Mouse (Mus musculus) kidney, adult 8-10 months (tissue): ENCODE measurements around the gene Rnf214.
"Not testable (repeated sequence)": the region's sequence is repeated elsewhere in the genome, so short reads cannot be mapped to it uniquely, and the experiment has no call there.

ENCODE experiments used
- DNase-seq, 2 experiments: peaks; one replicate each; pipeline ENCODE4 v3.0.0; 2022

Rnf214 gene

DNA sequence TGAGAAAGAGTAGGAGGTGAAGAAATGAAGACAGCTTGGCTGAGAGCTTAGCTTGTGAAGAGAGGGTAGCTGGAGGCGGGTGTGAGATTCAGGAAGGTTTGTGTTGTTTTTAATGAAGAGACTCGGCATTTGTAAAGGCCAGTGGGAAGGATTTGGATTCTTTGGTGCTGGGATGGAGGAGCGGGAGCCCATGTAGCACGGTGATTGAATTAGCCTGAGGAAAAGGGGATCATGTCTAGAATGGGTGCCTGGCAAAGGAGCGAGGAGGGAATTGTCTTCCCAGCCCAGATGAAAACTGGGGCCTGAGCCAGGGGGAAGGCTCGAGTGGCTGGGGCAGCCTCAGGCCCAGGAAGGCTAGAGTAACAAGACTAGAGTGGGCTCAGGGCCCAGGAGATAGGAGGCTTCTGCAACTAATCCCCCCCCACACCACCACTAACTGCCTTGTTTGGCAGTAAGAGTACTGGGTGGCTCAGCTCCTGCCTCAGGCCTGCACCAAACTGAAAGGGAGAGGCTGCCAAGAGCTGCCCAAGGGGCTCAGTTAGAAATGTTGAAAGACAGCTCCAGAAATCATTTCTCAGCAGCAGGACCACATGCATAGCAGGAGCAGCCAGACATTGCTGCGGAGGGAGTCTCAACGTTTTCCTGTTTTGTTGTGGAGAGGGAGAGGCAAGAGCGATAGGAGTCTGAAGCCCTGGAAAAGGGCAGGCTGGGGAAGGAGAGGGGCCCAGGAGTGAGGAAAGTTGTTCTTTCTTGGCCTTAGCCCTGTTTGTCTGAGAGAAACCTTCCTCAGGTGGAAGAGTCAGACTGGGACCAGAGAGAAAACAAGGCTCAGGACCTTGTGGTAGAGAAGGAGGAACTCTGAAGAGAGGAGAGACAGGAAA lies 56.9 kb downstream of the Rnf214 start:
- no peak for DNase-seq

DNA sequence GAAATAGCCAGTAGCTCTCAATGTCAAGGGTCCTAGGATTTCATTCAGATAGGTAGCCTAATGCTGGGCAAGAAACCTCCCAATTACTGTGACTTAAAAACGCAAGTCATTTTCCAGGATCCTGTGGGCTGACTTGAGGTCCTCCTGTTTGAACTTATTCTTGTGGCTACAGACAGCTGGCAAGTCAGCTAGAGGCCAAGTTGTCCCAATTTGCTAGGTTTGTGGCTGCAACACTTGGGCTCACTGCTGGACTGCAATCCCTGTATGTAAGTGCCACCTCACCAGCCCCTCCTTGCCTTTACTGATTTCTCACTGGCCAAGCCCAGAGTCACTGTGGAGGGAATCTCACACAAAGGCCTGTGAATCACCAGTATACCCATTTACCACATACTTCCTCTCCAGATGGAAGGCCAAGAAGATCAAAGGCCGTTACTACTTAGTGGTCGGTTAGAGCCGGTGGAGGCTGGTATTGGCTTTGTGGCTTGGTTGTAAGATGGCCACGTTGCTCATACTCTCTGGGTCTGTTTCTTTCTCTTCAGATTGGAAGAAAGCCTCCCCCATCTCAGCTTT lies 59.7 kb downstream of the Rnf214 start:
- DNase-seq = no peak

DNA sequence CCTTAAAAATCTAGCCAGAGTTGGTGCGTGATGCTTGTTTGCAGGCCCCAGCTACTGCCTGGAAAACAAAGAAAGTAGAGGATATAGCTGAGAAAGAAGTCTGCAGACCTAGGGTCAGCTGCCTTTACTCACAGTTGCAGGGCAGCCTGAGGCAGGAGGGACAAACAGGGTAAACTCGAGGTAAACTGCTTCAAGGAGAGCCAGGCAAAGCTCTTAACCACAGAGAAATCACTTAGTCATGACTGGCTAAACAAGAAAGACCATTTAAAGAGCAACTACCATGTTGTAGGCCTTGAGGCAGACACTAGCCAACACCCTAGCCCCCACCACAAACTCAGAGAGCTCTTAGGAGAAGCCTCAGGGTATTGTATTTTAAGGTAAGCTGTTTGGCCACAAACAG lies 60.5 kb downstream of the Rnf214 start:
- not testable (repeated sequence) for DNase-seq

DNA sequence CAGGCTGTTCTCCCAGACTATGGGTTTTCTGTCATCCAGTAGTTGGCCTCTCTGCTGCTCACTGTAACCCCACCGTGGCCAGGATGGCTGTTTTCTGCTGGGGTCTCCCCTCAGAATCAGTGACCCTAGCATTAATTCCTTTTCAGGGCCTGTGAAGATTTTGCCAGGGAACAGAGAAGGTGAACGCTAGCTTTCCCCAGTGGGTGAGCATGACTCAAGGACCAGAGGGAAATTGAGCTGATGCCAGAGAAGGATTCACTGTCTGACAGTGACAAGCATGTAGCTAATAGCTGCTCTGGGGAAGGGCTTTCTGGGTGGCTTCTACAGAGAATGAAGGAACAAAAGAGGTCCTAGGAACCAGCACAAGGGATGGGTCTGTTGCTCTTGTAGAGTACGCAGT lies 61.2 kb downstream of the Rnf214 start:
- DNase-seq = no peak

DNA sequence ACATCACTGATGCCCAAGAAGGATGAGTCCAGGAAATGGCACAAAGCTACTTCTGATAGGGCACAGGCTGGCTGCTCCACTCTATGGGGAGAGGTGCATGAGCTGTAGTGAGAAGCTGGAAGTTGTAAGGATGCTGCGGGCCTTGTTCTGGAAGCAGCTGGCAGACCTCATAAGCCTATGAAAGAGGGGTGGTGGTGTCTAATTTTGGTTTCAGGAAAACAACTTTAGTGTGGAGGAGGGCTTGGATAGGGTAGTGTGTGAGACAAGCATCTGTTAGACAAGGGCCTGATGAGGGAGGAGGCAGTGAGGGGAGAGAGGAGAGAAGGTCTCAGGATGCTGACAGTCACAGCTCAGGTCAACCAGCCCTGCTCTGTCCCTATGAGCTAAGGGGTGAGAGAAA lies 62.9 kb downstream of the Rnf214 start:
- no peak for DNase-seq

DNA sequence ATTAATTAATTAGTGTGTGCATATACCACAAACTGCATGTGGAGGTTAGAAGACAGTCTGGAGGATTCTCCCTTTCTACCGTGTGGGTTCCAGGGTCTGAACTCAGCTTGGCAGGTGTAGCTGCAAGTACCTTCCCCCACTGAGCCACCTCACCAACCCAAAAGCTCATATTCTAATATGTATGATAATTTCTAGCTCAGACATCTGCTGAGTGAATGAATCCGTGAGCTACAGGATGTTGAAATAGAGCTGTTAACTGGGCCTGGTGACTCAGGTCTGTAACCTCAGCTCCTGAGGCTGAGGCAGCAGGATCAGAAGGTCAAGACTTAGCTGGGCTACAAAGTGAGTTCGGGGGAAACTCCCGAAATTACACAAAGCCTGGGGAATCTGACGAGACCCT lies 63.7 kb downstream of the Rnf214 start:
- DNase-seq = no peak

DNA sequence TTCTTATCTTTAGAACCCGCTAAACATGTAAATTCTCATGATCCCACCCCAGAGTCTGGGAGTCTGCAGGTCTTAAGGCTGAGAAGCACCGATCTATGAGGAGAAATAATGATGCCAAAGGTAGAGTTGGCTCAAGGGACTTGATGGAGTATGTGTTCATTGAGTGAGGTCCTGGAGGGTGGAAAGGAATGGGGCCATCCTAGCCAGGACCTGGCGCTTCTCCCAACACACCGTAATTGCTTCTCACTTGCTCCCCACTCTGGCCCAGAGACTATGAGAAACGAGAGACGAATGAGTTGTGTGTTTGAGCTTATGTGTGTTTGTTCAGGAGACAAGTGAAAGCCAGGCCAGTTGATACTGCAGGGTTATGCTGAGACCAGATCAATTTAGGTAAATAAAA lies 65.3 kb downstream of the Rnf214 start:
- DNase-seq = no peak

DNA sequence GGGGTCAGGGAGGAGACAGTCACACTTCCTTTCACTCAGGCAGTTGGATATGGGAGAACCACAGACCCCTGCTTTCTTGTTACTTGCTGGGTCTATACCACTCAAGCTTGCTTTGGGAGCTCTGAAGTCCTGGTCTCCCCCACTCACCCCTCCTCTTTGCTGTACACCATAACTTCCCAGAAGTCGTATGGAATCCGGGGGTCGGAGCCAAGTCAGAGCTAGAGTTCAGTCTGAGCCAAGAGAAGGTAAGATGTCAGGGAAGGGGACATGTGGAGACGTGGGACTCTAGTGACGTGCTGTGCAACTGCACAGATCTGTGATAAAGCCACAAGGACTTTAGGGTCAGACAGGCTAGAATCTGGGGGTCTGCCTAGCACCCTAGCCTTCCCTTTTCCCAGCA lies 66.4 kb downstream of the Rnf214 start:
- DNase-seq = no peak

DNA sequence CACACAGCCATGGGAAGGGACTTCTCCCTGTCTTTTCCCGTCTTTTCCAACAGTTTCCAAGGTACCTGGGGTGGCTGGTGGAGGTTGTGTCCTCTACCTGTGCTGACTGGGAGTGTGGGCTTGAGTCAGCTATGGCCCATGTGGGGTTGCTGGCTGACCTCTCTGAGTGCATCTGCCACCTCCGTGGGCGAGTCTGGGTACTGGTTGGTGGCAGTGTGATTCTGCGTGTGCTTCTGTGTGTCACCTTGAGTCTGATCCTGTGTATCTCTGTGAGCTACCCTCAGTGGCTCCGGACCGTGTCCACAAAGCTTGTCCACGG lies 66.8 kb downstream of the Rnf214 start:
- DNase-seq = no peak

DNA sequence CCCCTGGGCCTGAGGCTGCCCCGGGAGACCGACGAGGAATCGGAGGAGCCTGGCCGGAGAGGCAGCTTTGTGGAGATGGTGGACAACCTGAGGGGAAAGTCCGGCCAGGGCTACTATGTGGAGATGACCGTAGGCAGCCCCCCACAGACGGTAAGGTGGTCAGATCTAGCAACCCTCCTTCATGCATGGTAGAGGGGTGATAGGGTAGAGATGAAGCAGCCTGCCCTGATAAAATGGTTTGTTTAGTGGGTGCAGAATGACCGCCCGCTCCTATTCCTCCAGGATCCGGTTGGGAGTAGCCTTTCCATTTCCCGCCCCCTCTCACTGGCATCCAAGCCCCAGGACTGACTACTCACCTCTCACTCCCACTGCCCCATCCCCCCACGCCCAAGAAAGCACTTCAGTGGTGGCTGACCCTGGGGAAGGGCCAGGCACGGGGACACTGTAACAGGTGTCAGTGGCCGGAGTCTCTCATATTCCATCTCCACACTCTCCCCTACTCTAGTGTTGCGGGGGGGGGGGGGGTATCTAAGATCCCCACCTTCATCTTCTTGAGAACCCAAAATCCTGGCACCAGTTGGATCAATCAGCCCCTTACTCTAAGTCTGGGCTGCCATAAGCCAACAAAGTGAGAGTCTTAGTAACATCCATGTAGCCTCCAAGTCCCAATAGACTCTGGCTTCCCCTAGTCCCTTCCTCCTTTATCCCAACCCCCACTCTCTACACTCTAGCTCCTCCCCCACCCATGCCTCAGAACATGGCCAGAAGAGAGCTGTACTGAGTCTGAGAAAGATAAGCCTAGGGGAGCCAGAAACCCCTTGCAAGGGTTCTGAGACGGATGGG lies 67.4 kb downstream of the Rnf214 start:
- DNase-seq = peak; percentile 16 to 23

DNA sequence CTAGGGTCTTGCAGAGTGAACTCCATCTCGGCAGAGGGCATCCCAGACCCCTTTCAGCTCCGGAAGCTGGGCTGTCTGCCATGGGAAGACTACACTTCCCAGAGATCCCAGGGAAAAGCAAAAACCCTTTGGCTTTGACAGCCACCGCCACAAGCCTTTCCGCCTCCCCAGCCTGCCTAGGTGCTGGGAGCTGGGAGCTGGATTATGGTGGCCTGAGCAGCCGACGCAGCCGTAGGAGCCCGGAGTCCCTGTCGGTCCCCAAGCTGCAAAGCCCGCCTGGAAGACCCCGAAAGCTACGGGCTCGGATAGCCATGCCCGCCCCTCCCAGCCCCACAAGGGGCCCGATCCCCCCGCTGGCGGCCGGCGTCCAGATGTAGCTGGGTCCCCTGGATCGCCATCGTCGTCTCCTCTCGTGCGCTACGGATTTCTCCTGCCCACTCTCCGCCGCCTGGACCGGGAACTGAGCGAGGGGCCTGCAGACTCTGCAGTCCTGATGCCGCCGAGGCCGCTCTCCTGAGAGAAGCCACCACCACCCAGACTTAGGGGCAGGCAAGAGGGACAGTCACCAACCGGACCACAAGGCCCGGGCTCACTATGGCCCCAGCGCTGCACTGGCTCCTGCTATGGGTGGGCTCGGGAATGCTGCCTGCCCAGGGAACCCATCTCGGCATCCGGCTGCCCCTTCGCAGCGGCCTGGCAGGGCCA lies 68.1 kb downstream of the Rnf214 start, which contains the start of gene Bace1:
Gene Bace1, plus strand, starts transcription at position 147 of the 705 bp plus-strand sequence.
- DNase-seq = peak; percentile 85 to 86

DNA sequence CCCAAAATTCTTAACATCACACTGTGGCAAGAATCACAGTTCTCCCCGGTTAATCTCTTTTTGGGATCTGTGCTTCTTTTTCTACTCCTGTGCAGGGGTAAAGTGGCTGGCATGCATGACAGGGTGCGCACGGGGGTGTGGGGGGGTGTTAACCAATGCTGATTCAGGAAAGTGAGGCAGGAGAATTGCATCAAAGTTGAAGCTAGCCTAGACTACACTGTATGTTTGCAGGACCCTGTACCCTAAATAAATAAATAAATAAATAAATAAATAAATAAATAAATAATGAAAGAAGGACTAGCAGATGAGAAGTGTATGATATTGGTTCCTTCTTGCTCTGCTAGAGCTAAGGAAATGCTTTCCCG lies 68.7 kb downstream of the Rnf214 start:
- no peak for DNase-seq

DNA sequence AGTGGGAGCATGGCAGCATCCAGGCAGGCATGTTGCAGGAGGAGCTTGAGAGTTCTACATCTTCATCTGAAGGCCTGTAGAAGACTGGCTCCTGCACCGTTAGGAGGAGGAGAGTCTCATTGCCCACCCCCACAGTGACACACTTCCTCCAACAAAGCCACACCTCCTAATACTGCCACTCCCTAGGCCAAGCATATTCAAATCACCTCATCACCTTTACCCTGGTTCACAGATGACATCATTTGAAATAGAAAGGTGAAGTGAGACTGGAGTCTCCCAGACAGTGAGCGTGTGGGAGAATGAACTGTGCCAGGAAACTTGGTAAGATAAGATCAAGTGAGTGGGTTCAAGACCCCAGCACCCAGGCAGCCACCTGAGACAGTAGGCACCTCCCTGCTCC lies 73.2 kb downstream of the Rnf214 start:
- DNase-seq = no peak

DNA sequence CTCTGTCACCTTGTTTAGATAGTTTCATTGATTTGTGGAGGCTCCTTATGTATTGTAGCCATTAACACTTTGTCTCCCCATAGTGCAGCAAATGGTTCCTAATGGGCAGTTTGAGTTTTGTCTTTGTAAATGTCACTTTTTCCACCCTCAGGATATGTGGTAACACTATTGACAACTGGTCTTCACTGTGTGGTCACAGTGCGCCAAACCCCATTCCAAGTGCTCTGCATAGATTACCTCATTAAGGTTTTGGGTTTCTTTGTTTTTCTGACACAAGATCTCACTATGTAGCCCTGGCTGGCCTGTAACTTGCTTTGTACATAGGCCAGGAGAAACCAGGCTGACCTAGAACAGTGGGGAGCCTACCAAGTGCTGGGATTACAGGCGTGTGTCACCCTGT lies 73.8 kb downstream of the Rnf214 start:
- no peak for DNase-seq

DNA sequence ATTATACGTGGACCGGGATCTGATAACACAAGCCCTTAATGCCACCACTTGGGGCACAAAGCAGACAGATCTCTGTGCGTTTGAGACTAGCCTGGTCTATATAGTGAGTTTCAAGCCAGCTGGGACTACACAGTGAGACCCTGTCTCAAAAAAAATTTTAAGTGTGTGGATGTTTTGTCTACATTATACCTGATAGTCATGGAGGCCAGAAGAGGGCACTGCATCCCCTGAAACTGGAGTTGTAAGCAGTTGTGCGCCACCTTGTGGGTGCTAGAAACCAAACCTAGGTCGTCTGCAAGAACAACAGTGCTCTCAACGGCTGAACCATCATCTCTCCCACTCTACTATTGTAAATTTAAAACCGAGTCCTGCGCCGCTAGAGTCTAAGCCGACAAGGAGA lies 77.6 kb downstream of the Rnf214 start:
- DNase-seq = peak; percentile 71 to 83

DNA sequence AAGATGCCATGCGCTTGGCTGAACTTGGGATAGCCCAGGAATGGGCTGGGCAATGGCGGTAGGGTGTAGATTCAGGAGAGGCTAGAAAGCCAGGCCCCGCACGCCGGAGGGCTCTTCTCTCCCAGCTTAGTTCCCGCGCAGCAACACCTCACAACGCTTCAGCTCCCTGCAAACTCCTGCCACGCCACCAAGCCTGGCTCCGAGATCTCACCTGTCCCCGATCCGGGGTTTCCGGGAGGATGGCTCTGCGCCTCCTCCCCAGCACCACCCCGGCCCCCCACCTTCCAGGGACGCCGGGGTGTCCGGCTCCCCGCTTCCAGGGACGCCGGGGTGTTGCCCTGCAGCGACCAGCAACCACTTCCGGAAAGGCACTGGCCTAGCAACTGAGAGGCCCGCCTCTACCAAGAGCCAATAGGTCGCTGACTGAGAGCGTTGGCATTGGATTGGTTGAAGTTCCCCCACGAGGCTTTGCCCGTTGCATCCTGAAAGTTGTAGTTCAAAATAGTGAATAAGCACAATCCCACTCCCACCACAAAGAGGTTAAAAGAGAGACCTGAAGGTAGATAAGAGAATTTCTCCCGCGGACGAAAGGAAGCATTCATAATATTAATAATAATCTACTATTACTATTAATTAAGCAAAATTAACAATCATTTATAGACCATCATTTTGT lies 78.3 kb downstream of the Rnf214 start, which contains the start of gene Cep164:
Gene Cep164, minus strand, starts transcription at position 401 of the 673 bp plus-strand sequence.
- DNase-seq = peak; percentile 91

DNA sequence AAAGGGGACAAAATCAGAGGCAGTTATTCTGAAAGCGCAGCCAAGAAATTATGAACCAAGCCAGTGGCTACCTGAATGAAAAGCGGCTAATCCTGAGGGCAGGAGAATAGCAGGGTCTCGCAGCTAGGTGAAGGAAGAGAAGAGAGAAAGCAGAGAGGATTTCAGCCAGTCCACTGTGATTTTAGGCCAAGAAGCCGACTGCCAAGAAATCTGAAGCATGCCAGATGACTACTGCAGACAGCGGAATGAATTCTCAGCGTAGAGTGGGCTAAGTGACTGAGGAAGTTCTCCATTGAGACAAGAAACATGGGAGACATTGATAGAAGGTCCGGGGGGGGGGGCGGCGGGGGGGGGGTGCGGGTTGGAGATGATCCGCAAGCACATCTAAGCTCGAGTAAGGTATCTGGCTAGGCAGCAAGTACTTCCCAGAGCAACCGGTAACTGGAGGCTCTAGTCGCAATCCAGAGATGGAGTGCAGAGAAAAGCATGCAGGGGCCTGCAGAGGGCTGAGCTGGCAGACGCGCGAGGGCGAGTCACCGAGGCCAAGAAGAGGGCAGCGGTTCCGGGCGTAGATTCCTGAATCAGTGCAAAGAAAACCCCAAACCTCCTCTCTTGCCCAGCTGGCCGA lies 78.9 kb downstream of the Rnf214 start:
- DNase-seq = no peak

DNA sequence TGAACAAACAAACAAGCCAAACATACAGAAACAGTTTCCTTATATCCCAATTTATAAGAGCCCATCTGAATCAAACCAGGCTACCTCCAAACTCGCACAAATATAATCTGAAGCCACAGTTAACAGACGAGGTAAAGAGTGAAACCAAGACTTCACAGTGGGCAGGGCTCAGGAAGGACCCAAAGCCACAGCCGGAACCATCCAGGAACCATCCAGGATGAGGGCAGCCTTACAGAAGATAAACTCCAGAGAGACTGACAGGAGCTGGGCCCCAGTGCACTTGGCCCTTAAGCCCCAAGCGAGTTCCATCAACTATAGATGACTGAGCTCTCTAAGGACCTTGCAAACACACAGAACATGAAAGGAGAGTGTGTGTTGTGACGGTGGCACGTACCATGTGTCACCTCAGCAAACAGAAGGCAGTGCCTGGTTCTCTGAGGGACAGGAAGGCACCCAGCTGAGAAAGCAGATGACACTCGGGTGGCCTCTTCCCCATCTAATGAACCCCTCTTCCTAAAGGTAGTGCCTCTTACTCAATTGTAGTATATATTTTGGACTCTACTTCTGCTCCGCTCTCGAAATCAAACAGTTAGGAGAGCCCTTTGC lies 88.2 kb downstream of the Rnf214 start:
- DNase-seq = no peak

DNA sequence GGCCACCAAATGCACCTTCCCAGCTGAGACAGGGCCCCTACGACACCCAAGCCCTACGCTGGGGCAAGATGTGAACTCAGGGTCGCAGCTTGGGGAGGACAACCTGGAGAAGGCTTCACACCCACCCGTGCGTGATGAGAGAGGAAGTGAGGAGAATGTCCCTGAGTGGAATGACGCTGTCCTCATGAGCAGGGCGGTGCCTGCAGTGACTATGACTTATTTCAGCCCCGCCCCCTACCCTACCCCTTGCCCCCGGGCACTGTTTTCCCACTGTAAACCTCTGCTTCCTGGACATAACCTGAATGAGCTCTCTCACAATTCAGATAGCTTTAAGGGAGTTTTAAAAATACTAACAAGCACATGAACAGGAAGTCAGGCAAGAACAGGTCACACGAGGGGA lies 91.2 kb downstream of the Rnf214 start:
- no peak for DNase-seq

DNA sequence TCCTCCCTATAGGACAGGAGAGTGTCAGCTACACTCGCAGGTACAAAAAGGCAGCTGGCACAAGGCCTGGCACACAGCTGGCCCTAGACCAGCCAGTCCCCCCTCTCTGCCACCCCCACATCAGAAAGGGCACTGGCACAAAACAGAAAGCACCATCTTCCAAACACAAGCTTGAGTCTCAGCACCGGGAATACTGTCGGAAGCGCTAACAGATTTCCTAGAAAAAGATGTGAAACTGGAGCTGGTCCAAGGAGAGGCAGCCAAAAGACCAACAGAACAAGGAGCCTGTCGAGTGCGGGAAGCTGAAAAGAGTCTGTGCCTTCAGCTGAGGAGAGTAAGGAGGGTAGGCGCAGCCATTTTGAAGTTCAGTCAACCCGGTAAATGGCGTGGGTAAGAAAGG lies 91.6 kb downstream of the Rnf214 start:
- DNase-seq = peak in 1 of 2 experiments; percentile 31
